Mouse (Mus musculus) MEL (cell line): ENCODE data around the gene Mtcl1. TPM values are rescaled to one million over a fixed set of nuclear protein-coding genes. Genes with fewer than 3 reads are reported as not detected.
A peak's percentile ranks its signal among the peaks of the same experiment; 100 is the strongest.

Source experiments
- DNase-seq: peaks from one replicate; pipeline ENCODE4 v3.0.0; 2011; ENCODE audit warnings: low read depth, low spot score
- H3K27ac ChIP-seq: 2 replicates; pipeline ENCODE4 v1.5.1; 2012; ENCODE audit warnings: low read depth, mild to moderate bottlenecking, control low read depth, low read length, moderate library complexity; ENCODE audit not compliant: control insufficient read depth
- H3K27me3 ChIP-seq, 2 experiments: fragments of 150-350 bp in 1 of 2; sonication (generic) in 1 of 2; 2 replicates each; pipeline ENCODE4 v1.6.1; 2012; ENCODE audit warnings: low read length in 2 of 2, mild to moderate bottlenecking in 2 of 2, improper control_type of control experiment in 1 of 2, moderate library complexity in 1 of 2; ENCODE audit not compliant: insufficient read depth in 2 of 2, control insufficient read depth in 1 of 2
- H3K36me3 ChIP-seq, 2 experiments: 2 replicates each; pipeline ENCODE4 v1.6.1; 2012 to 2014; ENCODE audit warnings: low read length in 2 of 2, improper control_type of control experiment in 1 of 2, inconsistent platforms in 1 of 2, mild to moderate bottlenecking in 1 of 2; ENCODE audit not compliant: insufficient read depth in 2 of 2, control insufficient read depth in 1 of 2
- H3K4me1 ChIP-seq, 2 experiments: fragments of 150-350 bp in 1 of 2; sonication (generic) in 1 of 2; 2 replicates each; pipeline ENCODE4 v1.6.1; 2012; ENCODE audit warnings: low read length in 2 of 2, improper control_type of control experiment in 1 of 2, mild to moderate bottlenecking in 1 of 2; ENCODE audit not compliant: insufficient read depth in 2 of 2, control insufficient read depth in 1 of 2
- H3K4me3 ChIP-seq, 2 experiments: fragments of 150-350 bp in 1 of 2; sonication (generic) in 1 of 2; 2 replicates each; pipeline ENCODE4 v1.5.1; 2012; ENCODE audit warnings: low read depth in 2 of 2, low read length in 2 of 2, mild to moderate bottlenecking in 2 of 2, moderate library complexity in 2 of 2, control low read depth in 1 of 2, improper control_type of control experiment in 1 of 2; ENCODE audit not compliant: control insufficient read depth in 1 of 2, insufficient read depth in 1 of 2
- H3K79me2 ChIP-seq: 2 replicates; pipeline ENCODE4 v1.6.1; 2012; ENCODE audit warnings: mild to moderate bottlenecking, low read length, moderate library complexity; ENCODE audit not compliant: control insufficient read depth, poor library complexity, insufficient read depth
- H3K9ac ChIP-seq: 2 replicates; pipeline ENCODE4 v1.6.1; 2012; ENCODE audit warnings: low read depth, mild to moderate bottlenecking, control low read depth, low read length, moderate library complexity; ENCODE audit not compliant: control insufficient read depth, poor library complexity, severe bottlenecking
- H3K9me3 ChIP-seq: fragments of 150-350 bp; sonication (generic); replicated peaks from 2 replicates; pipeline ENCODE4 v1.6.1; 2012; ENCODE audit warnings: mild to moderate bottlenecking, low read length, improper control_type of control experiment, moderate library complexity; ENCODE audit not compliant: insufficient read depth
- CTCF ChIP-seq, 3 experiments: IDR thresholded peaks in 2 of 3; conservative IDR thresholded peaks in 1 of 3; 2 replicates each; pipeline ENCODE4 v1.5.1; 2011 to 2012; ENCODE audit warnings: low read length in 3 of 3, low read depth in 2 of 3, mild to moderate bottlenecking in 2 of 3, improper control_type of control experiment in 1 of 3, inconsistent platforms in 1 of 3, mixed read lengths in 1 of 3, moderate library complexity in 1 of 3; ENCODE audit not compliant: control insufficient read depth in 1 of 3, insufficient read depth in 1 of 3, poor library complexity in 1 of 3, severe bottlenecking in 1 of 3
- E2F4 ChIP-seq: IDR thresholded peaks from 2 replicates; pipeline ENCODE4 v1.6.1; 2011; ENCODE audit warnings: low read depth, low read length, improper control_type of control experiment, borderline replicate concordance
- ETS1 ChIP-seq: IDR thresholded peaks from 2 replicates; pipeline ENCODE4 v1.6.1; 2012; ENCODE audit warnings: low read depth, mild to moderate bottlenecking, inconsistent platforms, low read length, improper control_type of control experiment, moderate library complexity
- GATA1 ChIP-seq: IDR thresholded peaks from 2 replicates; pipeline ENCODE4 v1.6.1; 2011; ENCODE audit warnings: low read depth, low read length, improper control_type of control experiment
- MAX ChIP-seq: IDR thresholded peaks from 2 replicates; pipeline ENCODE4 v1.6.1; 2011; ENCODE audit warnings: low read length, improper control_type of control experiment
- MXI1 ChIP-seq: IDR thresholded peaks from 2 replicates; pipeline ENCODE4 v1.6.1; 2011; ENCODE audit warnings: mild to moderate bottlenecking, low read depth, low read length, improper control_type of control experiment
- MYB ChIP-seq: IDR thresholded peaks from 2 replicates; pipeline ENCODE4 v1.6.1; 2011; ENCODE audit warnings: mild to moderate bottlenecking, low read depth, low read length, improper control_type of control experiment
- MYC ChIP-seq: IDR thresholded peaks from 2 replicates; pipeline ENCODE4 v1.6.1; 2011; ENCODE audit warnings: low read depth, mild to moderate bottlenecking, low read length, improper control_type of control experiment, moderate library complexity
- RAD21 ChIP-seq: IDR thresholded peaks from 2 replicates; pipeline ENCODE4 v1.6.1; 2011; ENCODE audit warnings: mild to moderate bottlenecking, low read depth, low read length, improper control_type of control experiment
- SIN3A ChIP-seq: IDR thresholded peaks from 2 replicates; pipeline ENCODE4 v1.6.1; 2012; ENCODE audit warnings: low read length, improper control_type of control experiment, inconsistent platforms
- SMC3 ChIP-seq: IDR thresholded peaks from 2 replicates; pipeline ENCODE4 v1.6.1; 2011; ENCODE audit warnings: low read depth, low read length, improper control_type of control experiment
- TBP ChIP-seq: IDR thresholded peaks from 2 replicates; pipeline ENCODE4 v1.8.0; 2011; ENCODE audit warnings: low read depth, low read length, improper control_type of control experiment
- TCF12 ChIP-seq: IDR thresholded peaks from 2 replicates; pipeline ENCODE4 v1.6.1; 2014; ENCODE audit warnings: low read depth, mild to moderate bottlenecking, inconsistent platforms, low read length, improper control_type of control experiment, moderate library complexity
- UBTF ChIP-seq: IDR thresholded peaks from 2 replicates; pipeline ENCODE4 v1.6.1; 2012; ENCODE audit warnings: low read depth, mild to moderate bottlenecking, inconsistent platforms, low read length, improper control_type of control experiment, moderate library complexity, borderline replicate concordance; ENCODE audit not compliant: insufficient read depth
- ZC3H11A ChIP-seq: IDR thresholded peaks from 2 replicates; pipeline ENCODE4 v1.6.1; 2012; ENCODE audit warnings: low read depth, mild to moderate bottlenecking, inconsistent platforms, low read length, improper control_type of control experiment
- ZMIZ1 ChIP-seq: IDR thresholded peaks from 2 replicates; pipeline ENCODE4 v1.6.1; 2012; ENCODE audit warnings: low read depth, mild to moderate bottlenecking, inconsistent platforms, low read length, improper control_type of control experiment, moderate library complexity
- polyA plus RNA-seq, 2 experiments: library from polyadenylated mRNA; stranded (reverse) in 1 of 2; unstranded in 1 of 2; fragments of >175 nt in 1 of 2; fragments of >200 nt in 1 of 2; gene quantifications; 2 replicates each; pipeline versions ENCODE4 v1.2.1 to v1.2.4; 2012; ENCODE audit warnings: low replicate concordance in 2 of 2, low read depth in 1 of 2; ENCODE audit not compliant: insufficient read length in 2 of 2, insufficient read depth in 1 of 2, missing spikeins in 1 of 2
- total RNA-seq: library from RNA; depleted of rRNA; stranded (reverse); fragments of 300-350 nt; gene quantifications from 2 replicates; pipeline ENCODE4 v1.2.3, GENCODE M21; 2012

Gene Mtcl1
- total and polyA plus RNA-seq, 3 experiments, result not detected

GRCm38 (mm10) chr17:66490022-66490601, 40.6 kb upstream of the Mtcl1 start:
- H3K9me3 ChIP-seq, result no peaks in the 10 kb centered on the region

GRCm38 (mm10) chr17:66486576-66486975, 37.0 kb upstream of the Mtcl1 start:
- no peaks in the 10 kb centered on the region for H3K79me2 ChIP-seq
- no peak overlapping the region for H3K4me3 ChIP-seq
- TF ChIP-seq MXI1 (peak; percentile 20; the same call in 1 of the 2 replicates), ETS1 (peak; percentile 49; the same call in 1 of the 2 replicates), SMC3 (no peak), MYB (no peak)
- H3K9me3 ChIP-seq, result no peaks in the 10 kb centered on the region
- H3K36me3 ChIP-seq, result no peaks in the 10 kb centered on the region
- H3K27me3 ChIP-seq, result no peaks in the 10 kb centered on the region
- no peak overlapping the region for H3K9ac ChIP-seq
- no peaks in the 10 kb centered on the region for H3K4me1 ChIP-seq
- DNase-seq, result peak; percentile 28
- no peak overlapping the region for H3K27ac ChIP-seq

More at GRCm38 (mm10) chr17:66490022-66490601, 40.6 kb upstream of the Mtcl1 start:
- DNase-seq, result peak; percentile 74
- Histone ChIP-seq H3K36me3 (no peaks in the 10 kb centered on the region; a peak in 1 of 4 replicates), H3K79me2 (no peaks in the 10 kb centered on the region), H3K4me3 (no peak overlapping the region), H3K9ac (no peak overlapping the region), H3K4me1 (no peaks in the 10 kb centered on the region), H3K27me3 (no peaks in the 10 kb centered on the region), H3K27ac (no peak overlapping the region)
- TF ChIP-seq E2F4 (no peak), MYC (0 out of 2 replicates have a peak, but pooled peaks have one; percentile 49), CTCF (IDR thresholded peaks at IDR 0.05 in 2 of 3, conservative IDR thresholded peaks at IDR 0.05 in 1 of 3; ENCODE audit: control insufficient read depth in 1 of 3, insufficient read depth in 1 of 3, low read depth in 2 of 3, low read length in 3 of 3, poor library complexity in 1 of 3, severe bottlenecking in 1 of 3) (peak; percentile 73 to 97 (median 94)), RAD21 (peak; percentile 96), MAX (peak; percentile 47; the same call in 1 of the 2 replicates), UBTF (no peak), ZMIZ1 (no peak), SMC3 (peak; percentile 84), GATA1 (peak; percentile 67), SIN3A (peak; percentile 42), TCF12 (no peak), ZC3H11A (peak; percentile 78)

- Histone ChIP-seq H3K27ac (no peak overlapping the region), H3K27me3 (no peaks in the 10 kb centered on the region), H3K4me3 (no peak overlapping the region), H3K36me3 (no peaks in the 10 kb centered on the region), H3K9me3 (no peaks in the 10 kb centered on the region), H3K79me2 (no peaks in the 10 kb centered on the region), H3K4me1 (no peaks in the 10 kb centered on the region), H3K9ac (no peak overlapping the region)
- DNase-seq, result no peak
- TF ChIP-seq MYC (no peak), GATA1 (no peak), TBP (no peak), MAX (no peak), CTCF (IDR thresholded peaks at IDR 0.05 in 2 of 3, conservative IDR thresholded peaks at IDR 0.05 in 1 of 3; ENCODE audit: control insufficient read depth in 1 of 3, insufficient read depth in 1 of 3, low read depth in 2 of 3, low read length in 3 of 3, poor library complexity in 1 of 3, severe bottlenecking in 1 of 3) (peak in 2 of 3 experiments; percentile 46 to 51; a peak in 5 of 6 replicates), SMC3 (peak; percentile 34)
Measured at GRCm38 (mm10) chr17:66485742-66486141, 36.2 kb upstream of the Mtcl1 start.
